17 mouse cellular contexts compared by ENCODE assay signal in genomic region chr2:167247823-167248222, GRCm38 (mm10). TPM values are rescaled to one million over a fixed set of nuclear protein-coding genes. Genes with fewer than 3 reads are reported as not detected.
"Had no signal": no experiment of that assay in that cellular context is flagged by ENCODE, and none has a peak within 500 bp of the region (broad histone marks: within the 10 kb centered on the region; RNA-seq: fewer than 3 reads in every experiment).

No protein-coding gene starts in this region.

- H3K27me3 ChIP-seq: liver, embryonic 15.5 days; lung, embryonic 15.5 days; midbrain, embryonic 13.5 days; midbrain, embryonic 15.5 days; neural tube, embryonic 13.5 days; stomach, embryonic 15.5 days had no signal

- H3K36me3 ChIP-seq: liver, embryonic 15.5 days; lung, embryonic 15.5 days; midbrain, embryonic 13.5 days; midbrain, embryonic 15.5 days; neural tube, embryonic 13.5 days; stomach, embryonic 15.5 days had no signal

- H3K4me1 ChIP-seq: liver, embryonic 15.5 days; megakaryocyte, embryonic 14.5 days had no signal

- ATAC-seq: liver, postnatal 0 days; midbrain, embryonic 13.5 days; midbrain, embryonic 15.5 days had no signal

- H3K27ac ChIP-seq: liver, embryonic 15.5 days; lung, embryonic 15.5 days; macrophage; midbrain, embryonic 13.5 days; midbrain, embryonic 15.5 days; neural tube, embryonic 13.5 days; stomach, embryonic 15.5 days; stomach, postnatal 0 days had no signal

- H3K4me2 ChIP-seq: liver, embryonic 15.5 days; lung, embryonic 15.5 days; midbrain, embryonic 11.5 days; midbrain, embryonic 13.5 days; midbrain, embryonic 15.5 days; neural tube, embryonic 13.5 days; stomach, embryonic 15.5 days had no signal

- H3K9me3 ChIP-seq: lung, embryonic 15.5 days; midbrain, embryonic 15.5 days; stomach, embryonic 15.5 days had no signal

- DNase-seq: liver, postnatal 0 days; lung, adult 2 months; lung, postnatal 10 days; right cerebral cortex, postnatal 14 days; thymus, adult 2 months; thymus, postnatal 25 days; thymus, postnatal 4 days had no signal

- H3K9ac ChIP-seq: liver, embryonic 15.5 days; liver, postnatal 0 days; lung, embryonic 15.5 days; midbrain, embryonic 13.5 days; midbrain, embryonic 15.5 days; neural tube, embryonic 13.5 days; stomach, embryonic 15.5 days had no signal

- H3K4me3 ChIP-seq: liver, embryonic 15.5 days; lung, embryonic 15.5 days; megakaryocyte, embryonic 14.5 days; midbrain, embryonic 13.5 days; midbrain, embryonic 15.5 days; neural tube, embryonic 13.5 days; stomach, embryonic 15.5 days had no signal

RNA-seq across cellular contexts. Expression of gene Ptgis, which starts 7.4 kb away (rescaled TPM):
- polyA plus RNA-seq: macrophage had no signal
